Mouse (Mus musculus): Measurements from ENCODE around the gene 4930595D18Rik.

Gene 4930595D18Rik

DNA sequence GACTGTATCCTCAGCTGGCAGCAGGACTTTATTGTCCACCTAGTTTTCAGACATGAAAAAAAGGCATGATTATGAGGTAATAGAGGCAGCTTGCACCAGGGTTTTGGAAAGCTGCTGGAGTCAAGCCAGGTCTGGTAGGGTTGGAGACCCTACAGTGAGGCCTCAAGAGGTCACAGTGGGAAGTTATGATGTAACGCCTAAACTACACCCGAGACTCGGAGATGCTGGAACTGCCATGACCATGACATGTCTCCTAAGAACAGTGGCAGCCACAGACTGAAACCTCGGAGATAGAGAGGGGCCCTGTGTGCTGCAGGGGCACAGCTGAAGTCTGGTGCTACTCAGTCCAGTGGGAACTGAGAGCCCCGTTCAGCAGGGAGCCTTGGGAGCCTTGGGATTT, at the start of gene 4930595D18Rik:
4930595D18Rik (minus strand) TSS at position 16 of the 400 bp plus-strand sequence.
- no peak for DNase-seq (ENCODE audit: low read depth)

DNA sequence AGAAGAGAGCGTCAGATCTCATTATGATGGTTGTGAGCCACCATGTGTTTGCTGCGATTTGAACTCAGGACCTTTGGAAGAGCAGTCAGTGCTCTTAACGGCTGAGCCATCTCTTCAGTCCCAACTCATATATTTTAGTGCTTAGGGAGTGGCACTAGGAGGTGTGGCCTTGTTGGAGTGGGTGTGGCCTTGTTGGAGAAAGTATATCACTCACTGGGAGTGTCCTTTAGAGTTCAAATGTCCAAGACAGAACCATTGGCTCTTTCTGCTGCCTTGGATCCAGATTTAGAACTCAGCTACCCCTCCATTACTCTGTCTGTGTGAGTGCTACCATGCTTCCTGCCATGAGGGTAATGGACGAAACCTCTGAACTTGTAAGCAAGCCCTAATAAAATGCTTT, 49.5 kb upstream of the 4930595D18Rik start:
- DNase-seq (ENCODE audit: low read depth), result peak; percentile 23

- no peak for DNase-seq (ENCODE audit: low read depth)
These were observed 46.5 kb upstream of the 4930595D18Rik start for GRCm38 (mm10) chr12:111230793-111231192.

DNA sequence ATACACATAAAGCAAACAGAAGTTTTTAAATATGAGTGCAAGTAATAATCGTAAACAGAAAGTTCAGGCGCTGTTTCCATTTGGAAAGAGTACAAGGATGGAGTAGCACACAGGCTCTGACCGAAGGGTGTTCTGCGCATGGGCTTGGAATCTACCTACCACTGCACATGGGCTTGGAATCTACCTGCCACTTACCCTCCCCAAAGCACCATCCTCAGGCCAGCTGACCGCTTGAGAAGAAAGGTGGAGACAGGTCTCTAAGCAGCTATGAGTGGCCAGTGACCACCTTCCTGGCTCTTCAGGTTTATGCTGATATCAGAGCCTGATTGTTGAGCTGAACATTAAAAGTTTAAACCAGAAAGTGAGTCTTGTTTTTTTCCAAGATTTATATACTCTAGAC, 44.2 kb upstream of the 4930595D18Rik start:
- DNase-seq (ENCODE audit: low read depth), result no peak

GRCm38 (mm10) chr12:111227410-111227809, 43.1 kb upstream of the 4930595D18Rik start:
- no peak for DNase-seq (ENCODE audit: low read depth)

DNA sequence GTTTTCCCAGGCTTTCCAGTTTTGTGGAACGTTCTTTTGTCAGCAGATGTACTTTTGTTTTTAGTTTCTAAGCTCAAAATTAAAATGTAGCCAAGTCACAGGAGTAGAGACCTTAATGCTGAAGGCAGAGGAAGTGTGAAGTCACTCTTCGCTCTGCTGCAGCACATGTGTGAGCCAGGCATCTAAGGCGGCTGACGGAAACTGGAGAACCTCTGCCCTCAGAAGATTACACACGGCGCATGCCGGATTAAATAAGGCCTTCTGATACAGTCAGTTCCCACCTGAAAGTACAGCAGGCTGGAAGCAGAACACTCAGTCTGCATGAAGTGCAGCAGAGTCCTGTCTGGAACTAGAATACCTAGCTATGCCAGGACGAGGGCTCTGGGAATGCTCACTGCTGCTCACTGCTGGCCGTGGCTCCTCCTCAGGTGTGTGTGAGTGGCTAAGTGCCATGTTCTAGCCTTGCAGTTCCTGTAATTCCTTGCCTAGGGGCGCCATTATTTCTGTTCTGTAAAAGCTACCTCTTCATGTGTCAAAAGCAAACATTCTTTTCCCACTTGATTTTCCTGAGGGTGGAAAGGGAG, 41.0 kb upstream of the 4930595D18Rik start:
- no peak for DNase-seq (ENCODE audit: low read depth)

- no peak for DNase-seq (ENCODE audit: low read depth)
These were observed 34.6 kb upstream of the 4930595D18Rik start for GRCm38 (mm10) chr12:111218867-111219266.

GRCm38 (mm10) chr12:111211729-111212128, 27.4 kb upstream of the 4930595D18Rik start:
- no peak for DNase-seq (ENCODE audit: low read depth)

DNA sequence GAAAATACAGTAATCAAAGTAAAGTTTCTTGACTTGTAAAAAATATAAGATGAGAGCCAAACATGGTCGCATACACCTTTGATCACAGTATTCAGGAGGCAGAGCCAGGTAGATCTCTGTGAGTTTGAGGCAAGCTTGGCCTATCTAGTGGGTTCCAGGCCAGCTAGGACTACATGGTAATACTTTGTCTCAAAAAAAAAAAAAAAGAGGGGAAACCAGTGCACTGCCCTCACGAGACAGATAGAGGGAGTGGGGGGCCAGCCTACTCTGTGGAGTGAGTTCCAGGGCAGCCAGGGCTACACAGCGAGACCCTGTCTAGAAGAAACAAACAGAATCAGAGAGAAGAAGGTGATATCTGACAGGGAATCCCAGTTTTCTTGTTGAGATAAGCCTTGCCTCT, 23.4 kb upstream of the 4930595D18Rik start:
- DNase-seq (ENCODE audit: low read depth), result no peak

DNA sequence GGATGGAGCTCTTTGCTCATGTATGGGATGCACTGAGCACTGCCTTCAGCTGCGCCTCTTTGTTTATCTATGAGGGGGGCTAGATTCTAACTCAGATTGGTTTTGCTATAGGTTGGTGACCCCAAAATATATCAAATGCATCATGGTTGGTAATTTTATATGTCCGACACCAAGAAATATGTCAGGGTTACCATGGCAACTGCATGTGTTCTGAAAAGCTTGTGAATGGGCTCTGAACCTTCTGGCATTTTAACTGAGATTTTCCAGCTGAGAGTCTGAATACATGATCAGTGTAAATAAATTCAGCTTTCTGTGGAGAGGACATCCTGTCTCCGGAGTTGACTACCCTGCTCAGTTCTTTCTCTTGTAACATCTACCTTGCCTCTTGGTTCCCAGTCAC, 19.7 kb upstream of the 4930595D18Rik start:
- DNase-seq (ENCODE audit: low read depth), result no peak

DNA sequence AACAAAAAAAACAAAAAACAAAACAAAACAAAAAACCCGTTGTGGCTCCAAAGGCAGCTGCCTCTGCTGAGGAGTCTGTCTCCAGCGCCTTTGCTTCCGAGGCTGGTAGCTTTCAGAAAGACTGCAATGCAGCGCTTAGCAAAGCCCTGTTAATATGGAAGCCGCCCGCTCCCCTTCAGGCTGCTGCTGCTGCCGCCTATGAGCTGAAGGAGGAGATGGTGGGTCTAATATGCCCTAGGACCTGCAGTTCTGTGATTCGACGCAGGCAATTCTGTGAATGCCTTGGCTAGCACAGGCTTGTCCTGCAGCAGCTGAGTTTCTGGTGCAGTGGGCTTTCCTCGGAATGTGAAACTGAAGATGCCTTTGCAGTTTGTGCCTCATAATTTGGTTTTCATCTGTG, 18.8 kb upstream of the 4930595D18Rik start:
- DNase-seq (ENCODE audit: low read depth), result no peak

DNA sequence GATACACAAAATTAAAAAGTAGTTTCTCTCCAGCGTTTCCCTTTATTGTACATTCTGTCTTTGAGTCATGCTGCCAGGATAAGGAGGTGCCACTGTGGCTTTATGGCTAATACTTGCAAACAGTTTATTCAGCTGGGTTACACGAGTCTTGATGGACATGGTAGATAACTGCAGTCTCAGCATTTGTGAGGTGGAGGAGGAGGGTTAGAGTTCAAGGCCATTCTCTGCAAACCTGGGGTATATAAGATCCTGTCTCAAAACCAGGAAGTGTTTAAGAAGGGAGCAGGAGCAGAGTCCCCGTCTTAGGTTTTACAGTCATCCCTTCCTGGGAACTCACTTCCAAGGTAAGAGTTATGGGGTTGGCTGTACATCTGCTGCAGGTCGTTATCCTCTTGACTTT, 12.3 kb upstream of the 4930595D18Rik start:
- DNase-seq (ENCODE audit: low read depth), result no peak

- no peak for DNase-seq (ENCODE audit: low read depth)
These were observed 9.0 kb upstream of the 4930595D18Rik start for GRCm38 (mm10) chr12:111193331-111193730.

GRCm38 (mm10) chr12:111192777-111193176, 8.5 kb upstream of the 4930595D18Rik start:
- DNase-seq (ENCODE audit: low read depth), result no peak

DNA sequence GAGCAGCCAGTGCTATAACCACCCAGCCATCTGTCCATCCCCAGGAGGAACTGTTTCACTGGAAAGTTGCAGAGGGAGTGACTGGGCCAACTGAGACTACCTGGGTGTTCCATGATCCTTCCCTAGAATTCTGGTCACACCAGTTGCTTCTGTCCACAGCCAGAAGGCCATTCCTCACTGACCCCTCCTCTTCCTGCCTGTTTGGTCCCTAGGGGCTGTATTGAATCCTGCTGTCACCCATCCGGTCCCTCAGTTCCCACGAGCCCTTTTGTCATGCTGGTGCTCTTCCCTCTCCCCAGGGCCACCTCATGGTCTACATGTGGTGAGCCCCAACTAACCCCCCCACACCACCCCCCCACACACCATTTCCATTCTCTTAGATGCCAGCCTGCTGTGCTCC, 6.6 kb upstream of the 4930595D18Rik start:
- no peak for DNase-seq (ENCODE audit: low read depth)

- DNase-seq (ENCODE audit: low read depth), result no peak
These were observed 6.1 kb upstream of the 4930595D18Rik start for GRCm38 (mm10) chr12:111190355-111190754.

DNA sequence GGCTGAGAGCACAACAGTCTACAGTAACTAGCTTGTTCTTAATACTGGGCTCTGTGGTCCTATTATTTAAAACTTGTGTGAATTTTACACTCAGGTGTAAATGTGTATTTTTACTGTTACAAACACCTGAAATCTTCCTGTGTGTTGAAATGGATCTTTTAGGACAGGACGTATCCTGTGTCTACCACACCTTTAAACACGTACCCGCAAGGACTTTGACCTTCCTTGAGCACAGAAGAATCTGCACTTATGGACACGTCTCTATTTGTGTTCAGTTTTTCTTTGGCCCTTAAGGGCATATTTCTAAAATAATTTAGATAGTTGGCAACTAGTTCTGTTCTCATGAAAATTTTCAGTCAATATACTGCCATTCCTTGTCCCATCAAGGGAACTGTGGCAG, 4.0 kb upstream of the 4930595D18Rik start:
- DNase-seq (ENCODE audit: low read depth), result no peak

- no peak for DNase-seq (ENCODE audit: low read depth)
These were observed 2.7 kb upstream of the 4930595D18Rik start for GRCm38 (mm10) chr12:111186986-111187385.

DNA sequence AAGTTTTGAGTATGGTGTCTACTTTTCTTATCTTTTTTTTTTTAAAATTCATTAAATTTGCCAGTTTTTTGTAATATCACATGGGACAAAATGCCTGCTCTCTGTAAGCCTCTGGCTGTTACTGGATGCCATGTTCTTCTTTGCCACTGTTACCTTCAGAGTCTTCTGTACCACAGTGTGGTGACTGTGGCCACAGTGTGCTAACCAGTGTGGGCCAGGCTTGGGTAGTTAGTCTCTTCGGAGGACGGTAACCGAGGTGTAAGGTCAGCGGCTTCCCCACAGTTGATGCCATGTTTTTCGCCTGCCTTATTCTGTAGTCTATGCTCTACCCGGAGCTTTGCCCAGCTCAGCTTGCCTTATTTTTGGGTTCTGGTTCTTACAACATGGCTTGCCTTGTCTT, 1.9 kb downstream of the 4930595D18Rik start:
- no peak for DNase-seq (ENCODE audit: low read depth)

DNA sequence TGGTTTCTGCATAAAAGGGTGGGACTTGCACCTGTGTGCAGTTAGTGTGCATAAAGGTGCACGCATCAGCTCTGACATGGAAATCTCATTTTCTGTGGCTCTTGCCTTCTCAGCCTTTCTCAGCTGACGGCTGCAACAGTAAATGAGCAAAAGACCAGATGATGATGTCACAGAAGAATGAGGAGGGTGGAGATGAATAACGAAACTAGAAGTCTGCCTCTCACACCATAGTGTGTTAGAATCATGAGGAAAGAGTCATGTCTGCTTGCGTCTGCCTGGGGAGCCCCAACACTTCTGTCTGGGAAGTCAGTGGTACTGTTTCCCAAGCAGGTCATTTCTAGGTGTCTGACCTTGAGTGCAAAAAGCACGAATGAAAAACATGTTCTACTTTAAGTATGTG, 2.4 kb downstream of the 4930595D18Rik start:
- no peak for DNase-seq (ENCODE audit: low read depth)

DNA sequence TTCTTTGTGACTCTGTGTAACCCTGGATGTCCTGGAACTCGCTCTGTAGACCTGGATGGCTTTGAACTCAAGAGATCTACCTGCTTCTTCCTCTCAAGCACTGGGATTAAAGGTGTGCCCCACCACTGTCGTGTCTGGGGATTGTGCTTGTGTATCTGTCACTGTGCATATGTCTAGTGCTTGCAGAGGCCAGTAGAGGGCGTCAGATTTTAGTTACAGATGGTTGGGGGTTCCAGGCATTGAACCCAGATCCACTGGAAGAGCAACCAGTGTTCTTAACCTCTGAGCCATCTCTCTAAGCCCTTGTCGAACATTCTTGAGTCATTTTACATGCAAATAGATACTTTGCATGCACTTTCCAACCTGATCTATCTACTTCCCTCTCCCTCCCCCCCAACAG, 5.5 kb downstream of the 4930595D18Rik start:
- no peak for DNase-seq (ENCODE audit: low read depth)

DNA sequence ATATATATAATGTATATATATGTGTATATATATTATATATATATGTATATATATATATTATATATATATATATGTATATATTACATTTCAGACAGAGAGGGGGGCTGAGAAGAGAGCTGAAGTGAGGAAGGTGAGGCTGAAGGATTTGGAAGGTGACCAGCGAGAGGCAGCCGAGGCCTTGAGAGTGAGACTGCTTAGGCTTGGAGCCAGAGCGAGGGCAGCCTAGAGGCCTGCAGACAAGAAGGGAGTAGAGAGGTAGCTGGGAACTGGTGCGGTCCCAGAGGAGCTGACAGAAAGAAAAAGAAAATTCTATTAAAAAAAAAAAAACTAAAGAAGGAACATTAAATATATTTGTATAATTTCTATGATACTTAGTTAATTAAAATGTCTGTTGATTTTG, 15.4 kb downstream of the 4930595D18Rik start:
- DNase-seq (ENCODE audit: low read depth), result no peak

- no peak for DNase-seq (ENCODE audit: low read depth)
These were observed 17.5 kb downstream of the 4930595D18Rik start for GRCm38 (mm10) chr12:111166681-111167289.

Measured in c-Kit-positive CD71-positive TER-119-negative erythroid progenitor cells, embryonic 14.5 days (primary cell).